Mouse (Mus musculus) right cerebral cortex, adult 18-20 months (tissue): Measurements from ENCODE around the gene Olfr71.

Experiments
- DNase-seq: peaks from one replicate; pipeline ENCODE4 v3.0.0; 2022; ENCODE audit warnings: mixed read lengths

Gene Olfr71

GRCm38 (mm10) chr4:43655656-43656338, 54.3 kb downstream of the Olfr71 start:
- no peak for DNase-seq
